ENCODE assay signal across 12 mouse cellular contexts in genomic region chr1:74393697-74394096, GRCm38 (mm10). TPM values are rescaled to one million over a fixed set of nuclear protein-coding genes. Genes with fewer than 3 reads are reported as not detected.
DNase-seq lines count a peak whose midpoint lies in the region; ATAC-seq and TF ChIP-seq lines count a peak whose summit lies in the region.
"Had no signal": no experiment of that assay in that cellular context is flagged by ENCODE, and none has a peak within 500 bp of the region (broad histone marks: within the 10 kb centered on the region; RNA-seq: fewer than 3 reads in every experiment).

No protein-coding gene starts in this region.

- 79% methylated on average over 9 of the region's 9 CpGs for WGBS in liver, adult 2 months
- 92% methylated on average over 9 of the region's 9 CpGs for WGBS in limb, embryonic 10.5 days
- 84% methylated on average over 9 of the region's 9 CpGs for WGBS in stomach, embryonic 15.5 days

- no peak overlapping the region for H3K4me3 ChIP-seq in liver, adult 2 months (ENCODE audit: insufficient read depth, low read depth, low read length)
- H3K4me3 ChIP-seq in limb, embryonic 10.5 days: peak overlapping the region; percentile 96; the same call in 1 of the 2 replicates
- H3K4me3 ChIP-seq in stomach, embryonic 15.5 days (replicated peaks): no peak overlapping the region

- peak overlapping the region; percentile 75 for H3K4me2 ChIP-seq in stomach, embryonic 15.5 days

- TF ChIP-seq POLR2A in liver, adult 2 months (IDR thresholded peaks at IDR 0.05; ENCODE audit: extremely low read depth, insufficient read depth, low read length): no peak

- H3K27me3 ChIP-seq in liver, adult 2 months (ENCODE audit: control insufficient read depth, insufficient read depth, low read length): no peaks in the 10 kb centered on the region
- H3K27me3 ChIP-seq in limb, embryonic 10.5 days (ENCODE audit: low read depth, poor library complexity, severe bottlenecking): no peaks in the 10 kb centered on the region
- H3K27me3 ChIP-seq in stomach, embryonic 15.5 days (replicated peaks): no peaks in the 10 kb centered on the region

- TF ChIP-seq CTCF in liver, adult 2 months (IDR thresholded peaks at IDR 0.05; ENCODE audit: low read depth, low read length): no peak

- peak overlapping the region; percentile 96 for H3K9ac ChIP-seq in liver, adult 2 months (ENCODE audit: low read depth, low read length)
- H3K9ac ChIP-seq in stomach, embryonic 15.5 days: no peak overlapping the region
- H3K9ac ChIP-seq: midbrain, embryonic 15.5 days had no signal

- peaks cover 17% of the 10 kb centered on the region; the same call in 1 of the 2 replicates for H3K79me2 ChIP-seq in liver, adult 2 months (ENCODE audit: control insufficient read depth, insufficient read depth, low read length)

- peak; percentile 95 for DNase-seq in heart, adult 11 months
- DNase-seq in heart, adult 18-20 months: no peak
- no peak for DNase-seq in liver, adult 2 months (ENCODE audit: extremely low read depth, low read depth, low spot score)
- no peak for DNase-seq in liver
- no peak for DNase-seq in limb, embryonic 10.5 days (ENCODE audit: low spot score)
- DNase-seq in embryo, embryonic 10.5 days (ENCODE audit: low spot score): no peak
- DNase-seq: right cerebral cortex, postnatal 25 days had no signal

- ATAC-seq in stomach, embryonic 15.5 days (ENCODE audit: insufficient read depth, low FRiP score, low read depth): no peak
- ATAC-seq: lung, postnatal 0 days; midbrain, embryonic 15.5 days had no signal

- H3K4me1 ChIP-seq in liver, adult 2 months (ENCODE audit: control insufficient read depth, insufficient read depth, low read length): peaks cover 24% of the 10 kb centered on the region
- H3K4me1 ChIP-seq in limb, embryonic 10.5 days: peaks cover 59% of the 10 kb centered on the region
- H3K4me1 ChIP-seq in stomach, embryonic 15.5 days: peaks cover 44% of the 10 kb centered on the region

- no peaks in the 10 kb centered on the region for H3K9me3 ChIP-seq in limb, embryonic 10.5 days (replicated peaks)
- no peaks in the 10 kb centered on the region for H3K9me3 ChIP-seq in stomach, embryonic 15.5 days
- H3K9me3 ChIP-seq: midbrain, embryonic 15.5 days; neural tube, embryonic 15.5 days had no signal

- peaks cover 11% of the 10 kb centered on the region; the same call in 1 of the 2 replicates for H3K36me3 ChIP-seq in liver, adult 2 months (ENCODE audit: control insufficient read depth, insufficient read depth, low read length)
- H3K36me3 ChIP-seq in limb, embryonic 10.5 days: peaks cover 30% of the 10 kb centered on the region
- peaks cover 19% of the 10 kb centered on the region for H3K36me3 ChIP-seq in stomach, embryonic 15.5 days

- H3K27ac ChIP-seq in liver, adult 2 months (replicated peaks; ENCODE audit: insufficient read depth, low read depth, low read length): peak overlapping the region; percentile 81
- H3K27ac ChIP-seq in limb, embryonic 10.5 days: 0 out of 2 replicates have a peak overlapping the region, but pooled peaks have one; percentile 37
- H3K27ac ChIP-seq in stomach, embryonic 15.5 days: no peak overlapping the region
- H3K27ac ChIP-seq: midbrain, embryonic 15.5 days; neural tube, embryonic 15.5 days had no signal

RNA-seq across cellular contexts. Expression of gene Ctdsp1, which starts 2.4 kb away (rescaled TPM):
- total RNA-seq in heart, adult 18-20 months (2021): 100 to 1,000 TPM; 107 to 116 TPM
- total RNA-seq in liver, adult 2 months (2014; rRNA removed): 27.1 and 41.9 TPM in 2 replicates
- 167 and 185 TPM in 2 replicates for polyA plus RNA-seq in liver, adult 2 months (2012; rRNA removed)
- 50.5 and 61.4 TPM in 2 replicates for polyA plus RNA-seq in limb, embryonic 10.5 days (2016; fragmentation: Nextera tagmentation; extraction: Ambion mirVana)
- polyA plus RNA-seq in stomach, embryonic 15.5 days (2015; fragmentation: Nextera tagmentation; extraction: Ambion mirVana): 82.9 and 86.2 TPM in 2 replicates

RNA-seq across cellular contexts. Expression of gene Vil1, which starts 15.5 kb away (rescaled TPM):
- total RNA-seq in heart, adult 18-20 months (2021): 1 to 10 TPM; 1.2 to 1.5 TPM
- total RNA-seq in liver, adult 2 months (2014; rRNA removed): 0.13 and 0.18 TPM in 2 replicates
- 0.22 and 0.26 TPM in 2 replicates for polyA plus RNA-seq in liver, adult 2 months (2012; rRNA removed)
- polyA plus RNA-seq in limb, embryonic 10.5 days (2016; fragmentation: Nextera tagmentation; extraction: Ambion mirVana): 0.23 and 0.31 TPM in 2 replicates
- polyA plus RNA-seq in stomach, embryonic 15.5 days (2015; fragmentation: Nextera tagmentation; extraction: Ambion mirVana): 32.2 and 41.1 TPM in 2 replicates

RNA-seq across cellular contexts. Expression of gene Slc11a1, which starts 18.7 kb away (rescaled TPM):
- 1 to 10 TPM; 5.3 to 5.4 TPM for total RNA-seq in heart, adult 18-20 months (2021)
- 17.5 and 23.4 TPM in 2 replicates for total RNA-seq in liver, adult 2 months (2014; rRNA removed)
- 10.8 and 21.4 TPM in 2 replicates for polyA plus RNA-seq in liver, adult 2 months (2012; rRNA removed)
- polyA plus RNA-seq in limb, embryonic 10.5 days (2016; fragmentation: Nextera tagmentation; extraction: Ambion mirVana): 0.69 and 1.2 TPM in 2 replicates
- polyA plus RNA-seq in stomach, embryonic 15.5 days (2015; fragmentation: Nextera tagmentation; extraction: Ambion mirVana): 6.1 and 6.6 TPM in 2 replicates
- total RNA-seq: hematopoietic stem cell, adult 5-6 weeks had no signal

RNA-seq across cellular contexts. Expression of gene Catip, which starts 31.8 kb away (rescaled TPM):
- under 1 TPM in 1 of 2 experiments, not detected in 1; 0.44 TPM for total RNA-seq in heart, adult 18-20 months (2021)
- total RNA-seq in liver, adult 2 months (2014; rRNA removed): 0.09 TPM in 1 of 2 replicates, not detected in the other
- 0.09 TPM in 1 of 2 replicates, not detected in the other for polyA plus RNA-seq in liver, adult 2 months (2012; rRNA removed)
- polyA plus RNA-seq in limb, embryonic 10.5 days (2016; fragmentation: Nextera tagmentation; extraction: Ambion mirVana): 0.29 and 0.38 TPM in 2 replicates
- 0.53 and 0.55 TPM in 2 replicates for polyA plus RNA-seq in stomach, embryonic 15.5 days (2015; fragmentation: Nextera tagmentation; extraction: Ambion mirVana)

Comparison
In these comparisons a context has a peak if more than half of its experiments do, and no peak if none do; other contexts are left out.
1. RNA of gene Vil1, which starts 15.5 kb away (polyA plus RNA-seq): 32.2 to 41.1 TPM in stomach, embryonic 15.5 days; 0.23 to 0.31 TPM in limb, embryonic 10.5 days and 0.22 to 0.26 TPM in liver, adult 2 months; every median in the first group is over 10 times any median in the second.